Mouse (Mus musculus) bone marrow macrophage, adult 2 months (primary cell): ENCODE measurements around the gene Gid4.

ENCODE experiments used
- CTCF ChIP-seq: IDR thresholded peaks from 2 replicates; pipeline ENCODE4 v1.5.1; 2012; ENCODE audit warnings: low read depth, mild to moderate bottlenecking, low read length, moderate library complexity
- POLR2A ChIP-seq: IDR thresholded peaks from 2 replicates; pipeline ENCODE4 v1.6.1; 2012; ENCODE audit warnings: mild to moderate bottlenecking, low read depth, low read length, borderline replicate concordance

- TF ChIP-seq POLR2A (no peak), CTCF (no peak)
These were observed 57.6 kb downstream of the Gid4 start for GRCm38 (mm10) chr11:60474534-60474933.
